Mouse (Mus musculus): Measurements from ENCODE around the gene Cln5.

Gene Cln5

DNA sequence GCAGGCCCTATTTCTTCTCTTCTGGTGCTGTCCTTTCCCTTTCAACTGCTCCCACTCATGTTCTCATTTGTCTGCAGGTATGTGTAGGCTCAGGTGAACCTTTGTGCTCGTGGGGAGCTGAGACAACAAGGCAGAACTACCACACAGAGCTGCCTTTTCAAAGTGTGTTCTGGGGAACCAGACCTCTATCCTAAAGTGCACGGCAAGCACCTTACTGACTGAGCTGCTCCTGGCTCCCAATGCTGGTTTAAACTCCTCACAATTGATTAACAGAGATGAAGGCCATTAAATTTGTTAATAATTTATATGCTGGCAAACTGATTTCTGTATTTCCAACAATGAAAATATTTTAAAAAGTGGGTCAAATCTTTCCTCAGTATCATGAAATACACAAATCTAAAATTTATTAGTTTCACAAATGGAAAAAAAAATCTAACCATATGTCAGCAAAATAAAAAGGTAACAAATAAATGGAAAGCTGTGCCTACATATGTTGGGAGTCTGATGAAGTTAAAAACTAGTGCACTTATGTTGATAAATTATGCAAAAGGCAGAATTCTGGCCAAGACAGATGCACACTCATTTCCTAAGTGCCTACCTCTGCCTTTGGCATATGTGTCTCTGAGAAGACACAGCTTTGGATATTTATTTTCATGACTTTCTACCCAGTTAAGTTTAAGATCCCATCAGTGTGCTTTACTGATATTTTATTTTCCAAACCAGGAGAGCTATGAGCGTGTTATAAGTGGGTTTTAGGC is 42.8 kb downstream of the Cln5 start:
- DNase-seq (ENCODE audit: low spot score in 2 of 2): no peak

GRCm38 (mm10) chr14:103114994-103115670 is 45.1 kb downstream of the Cln5 start:
- DNase-seq (ENCODE audit: low spot score in 2 of 2): no peak

- DNase-seq (ENCODE audit: low spot score in 2 of 2): no peak
Observed at GRCm38 (mm10) chr14:103125756-103126155, 55.7 kb downstream of the Cln5 start.
